Mouse (Mus musculus) MEL (cell line): ENCODE measurements at regions not wholly inside any gene's neighbourhood (a gene's known extent, or its start where the extent isn't known, plus 50 kb on each side); places are given as distances from the start of the nearest gene placed in this dataset.

Experiments used
- CHD2 ChIP-seq: IDR thresholded peaks from 2 replicates; pipeline ENCODE4 v1.6.1; 2011; ENCODE audit warnings: low read length, improper control_type of control experiment
- CTCF ChIP-seq, 3 experiments: IDR thresholded peaks in 2 of 3; conservative IDR thresholded peaks in 1 of 3; 2 replicates each; pipeline ENCODE4 v1.5.1; 2011 to 2012; ENCODE audit warnings: low read length in 3 of 3, low read depth in 2 of 3, mild to moderate bottlenecking in 2 of 3, improper control_type of control experiment in 1 of 3, inconsistent platforms in 1 of 3, mixed read lengths in 1 of 3, moderate library complexity in 1 of 3; ENCODE audit not compliant: control insufficient read depth in 1 of 3, insufficient read depth in 1 of 3, poor library complexity in 1 of 3, severe bottlenecking in 1 of 3
- NRF1 ChIP-seq: IDR thresholded peaks from 2 replicates; pipeline ENCODE4 v1.6.1; 2014; ENCODE audit warnings: low read depth, mild to moderate bottlenecking, inconsistent platforms, low read length, improper control_type of control experiment, moderate library complexity; ENCODE audit not compliant: poor library complexity, insufficient read depth, severe bottlenecking
- POLR2A ChIP-seq, 2 experiments: IDR thresholded peaks; 2 replicates each; pipeline ENCODE4 v1.6.1; 2011 to 2012; ENCODE audit warnings: low read length in 2 of 2, mild to moderate bottlenecking in 2 of 2, control low read depth in 1 of 2, improper control_type of control experiment in 1 of 2, low read depth in 1 of 2, moderate library complexity in 1 of 2; ENCODE audit not compliant: control insufficient read depth in 1 of 2, insufficient read depth in 1 of 2, poor library complexity in 1 of 2
- USF2 ChIP-seq, 2 experiments: IDR thresholded peaks; 2 replicates each; pipeline ENCODE4 v1.6.1; 2011 to 2012; ENCODE audit warnings: improper control_type of control experiment in 2 of 2, low read length in 2 of 2, borderline replicate concordance in 1 of 2, inconsistent platforms in 1 of 2, low read depth in 1 of 2, mild to moderate bottlenecking in 1 of 2; ENCODE audit not compliant: insufficient read depth in 1 of 2
- ZMIZ1 ChIP-seq: IDR thresholded peaks from 2 replicates; pipeline ENCODE4 v1.6.1; 2012; ENCODE audit warnings: low read depth, mild to moderate bottlenecking, inconsistent platforms, low read length, improper control_type of control experiment, moderate library complexity

- no peak for TF ChIP-seq CTCF (IDR thresholded peaks at IDR 0.05 in 2 of 3, conservative IDR thresholded peaks at IDR 0.05 in 1 of 3; ENCODE audit: control insufficient read depth in 1 of 3, insufficient read depth in 1 of 3, low read depth in 2 of 3, low read length in 3 of 3, poor library complexity in 1 of 3, severe bottlenecking in 1 of 3)
- TF ChIP-seq USF2 (IDR thresholded peaks at IDR 0.05; ENCODE audit: borderline replicate concordance in 1 of 2, insufficient read depth in 1 of 2, low read depth in 1 of 2, low read length in 2 of 2) = no peak
- no peak for TF ChIP-seq POLR2A (IDR thresholded peaks at IDR 0.05; ENCODE audit: control insufficient read depth in 1 of 2, insufficient read depth in 1 of 2, low read depth in 1 of 2, low read length in 2 of 2, poor library complexity in 1 of 2)
- TF ChIP-seq CHD2 = no peak
- TF ChIP-seq ZMIZ1 = no peak
- no peak for TF ChIP-seq NRF1
Observed at GRCm38 (mm10) chr4:127709746-127710145, 261.0 kb downstream of the CK137956 start.
